Mouse (Mus musculus) gastrocnemius, adult 18-20 months (tissue): Measurements from ENCODE around the gene Dhx32. TPM values are rescaled to one million over a fixed set of nuclear protein-coding genes. Genes with fewer than 3 reads are reported as not detected.

Source experiments
- DNase-seq: peaks from one replicate; pipeline ENCODE4 v3.0.0; 2021; ENCODE audit warnings: low spot score
- long read RNA-seq, 2 experiments: library from polyadenylated mRNA; stranded (forward); transcript quantifications; one replicate each; pipeline ENCODE4 v2.0.0; 2021
- total RNA-seq, 2 experiments: library from RNA; stranded (reverse); gene quantifications; 2 replicates each; pipeline ENCODE4 v1.2.3; 2021

The Dhx32 gene
- 10 to 100 TPM; 47.0 to 61.8 TPM for total RNA-seq
- long read RNA-seq, experiment 1, transcript Dhx32-201 (12 exons, 2,955 nt), result major isoform, 51 of 67 reads
- long read RNA-seq, experiment 1, partial matches to known transcripts, result 3 of 67 reads
- long read RNA-seq, experiment 1, other reads (novel, unspliced or antisense), result 10 of 67 reads
- long read RNA-seq, experiment 2, transcript Dhx32-201 (12 exons, 2,955 nt), result major isoform, 44 of 65 reads
- long read RNA-seq, experiment 2, partial matches to known transcripts, result 5 of 65 reads
- long read RNA-seq, experiment 2, other reads (novel, unspliced or antisense), result 13 of 65 reads

GRCm38 (mm10) chr7:133782717-133783435, at the start of gene Dhx32:
Gene Dhx32 (minus strand): TSS chr7:133782726.
- DNase-seq, result peak; percentile 85

- no peak for DNase-seq
These were observed 47.1 kb upstream of the Dhx32 start for GRCm38 (mm10) chr7:133829579-133829978.

- no peak for DNase-seq
These were observed 46.0 kb upstream of the Dhx32 start for GRCm38 (mm10) chr7:133828514-133828913.

GRCm38 (mm10) chr7:133824579-133824978, 42.1 kb upstream of the Dhx32 start:
- DNase-seq, result peak; percentile 8

- no peak for DNase-seq
These were observed 41.2 kb upstream of the Dhx32 start for GRCm38 (mm10) chr7:133823751-133824150.

GRCm38 (mm10) chr7:133813331-133813730, 30.8 kb upstream of the Dhx32 start:
- DNase-seq, result no peak

GRCm38 (mm10) chr7:133812927-133813326, 30.4 kb upstream of the Dhx32 start:
- DNase-seq, result no peak

GRCm38 (mm10) chr7:133805614-133806175, 23.2 kb upstream of the Dhx32 start:
- DNase-seq, result peak; percentile 63

- no peak for DNase-seq
These were observed 19.3 kb upstream of the Dhx32 start for GRCm38 (mm10) chr7:133801823-133802222.

- DNase-seq, result no peak
These were observed 17.4 kb upstream of the Dhx32 start for GRCm38 (mm10) chr7:133799928-133800327.

- DNase-seq, result peak; percentile 8
These were observed 12.2 kb upstream of the Dhx32 start for GRCm38 (mm10) chr7:133794720-133795119.

- DNase-seq, result peak; percentile 91
These were observed 11.0 kb upstream of the Dhx32 start for GRCm38 (mm10) chr7:133793248-133794131.

GRCm38 (mm10) chr7:133792771-133793170, 10.2 kb upstream of the Dhx32 start:
- no peak for DNase-seq

GRCm38 (mm10) chr7:133790608-133791229, 8.2 kb upstream of the Dhx32 start:
- DNase-seq, result no peak

GRCm38 (mm10) chr7:133790171-133790570, 7.6 kb upstream of the Dhx32 start:
- no peak for DNase-seq

- no peak for DNase-seq
These were observed 5.6 kb upstream of the Dhx32 start for GRCm38 (mm10) chr7:133788147-133788546.

GRCm38 (mm10) chr7:133787571-133787970, 5.0 kb upstream of the Dhx32 start:
- no peak for DNase-seq

GRCm38 (mm10) chr7:133781991-133782390, 535 bp downstream of the Dhx32 start:
- no peak for DNase-seq

- DNase-seq, result no peak
These were observed 943 bp downstream of the Dhx32 start for GRCm38 (mm10) chr7:133781583-133781982.

GRCm38 (mm10) chr7:133776626-133776996, 5.9 kb downstream of the Dhx32 start, which contains the start of gene Fank1:
Gene Fank1 (plus strand): TSS chr7:133776861.
- peak; percentile 83 for DNase-seq
